ENCODE assay signal across 19 mouse cellular contexts in genomic region chr13:72708728-72709127, GRCm38 (mm10).
"Had no signal": no experiment of that assay in that cellular context is flagged by ENCODE, and none has a peak within 500 bp of the region (broad histone marks: within the 10 kb centered on the region; RNA-seq: fewer than 3 reads in every experiment).

No protein-coding gene starts in this region.

- H3K4me1 ChIP-seq: liver, embryonic 12.5 days; midbrain, embryonic 12.5 days; neural tube, embryonic 13.5 days; neural tube, embryonic 15.5 days had no signal

- H3K9ac ChIP-seq: liver, embryonic 12.5 days; liver, embryonic 14.5 days; midbrain, embryonic 12.5 days; neural tube, embryonic 13.5 days; neural tube, embryonic 15.5 days had no signal

- H3K27ac ChIP-seq: liver, embryonic 12.5 days; liver, embryonic 14.5 days; midbrain, embryonic 10.5 days; midbrain, embryonic 12.5 days; neural tube, embryonic 13.5 days; neural tube, embryonic 15.5 days had no signal

- H3K9me3 ChIP-seq: liver, embryonic 12.5 days; midbrain, embryonic 10.5 days; midbrain, embryonic 12.5 days; neural tube, embryonic 13.5 days; neural tube, embryonic 15.5 days had no signal

- DNase-seq: lung, postnatal 10 days; lung, postnatal 4 days; midbrain, embryonic 14.5 days; retina, postnatal 1 day; right cerebral cortex, adult 18-20 months; right cerebral cortex, postnatal 25 days; right cerebral cortex, postnatal 4 days; spleen, adult 18-20 months; thymus, adult 18-20 months; thymus, postnatal 14 days; thymus, postnatal 36 days had no signal

- H3K4me2 ChIP-seq: liver, embryonic 12.5 days; midbrain, embryonic 12.5 days; neural tube, embryonic 13.5 days; neural tube, embryonic 15.5 days had no signal

- H3K36me3 ChIP-seq: liver, embryonic 12.5 days; midbrain, embryonic 10.5 days; midbrain, embryonic 12.5 days; neural tube, embryonic 13.5 days; neural tube, embryonic 15.5 days had no signal

- ATAC-seq: liver, embryonic 12.5 days; midbrain, embryonic 16.5 days had no signal

- H3K4me3 ChIP-seq: liver, embryonic 12.5 days; midbrain, embryonic 10.5 days; midbrain, embryonic 12.5 days; myocyte; neural tube, embryonic 13.5 days; neural tube, embryonic 15.5 days had no signal

- H3K27me3 ChIP-seq: liver, embryonic 12.5 days; neural tube, embryonic 15.5 days had no signal
